In the genomic region with DNA sequence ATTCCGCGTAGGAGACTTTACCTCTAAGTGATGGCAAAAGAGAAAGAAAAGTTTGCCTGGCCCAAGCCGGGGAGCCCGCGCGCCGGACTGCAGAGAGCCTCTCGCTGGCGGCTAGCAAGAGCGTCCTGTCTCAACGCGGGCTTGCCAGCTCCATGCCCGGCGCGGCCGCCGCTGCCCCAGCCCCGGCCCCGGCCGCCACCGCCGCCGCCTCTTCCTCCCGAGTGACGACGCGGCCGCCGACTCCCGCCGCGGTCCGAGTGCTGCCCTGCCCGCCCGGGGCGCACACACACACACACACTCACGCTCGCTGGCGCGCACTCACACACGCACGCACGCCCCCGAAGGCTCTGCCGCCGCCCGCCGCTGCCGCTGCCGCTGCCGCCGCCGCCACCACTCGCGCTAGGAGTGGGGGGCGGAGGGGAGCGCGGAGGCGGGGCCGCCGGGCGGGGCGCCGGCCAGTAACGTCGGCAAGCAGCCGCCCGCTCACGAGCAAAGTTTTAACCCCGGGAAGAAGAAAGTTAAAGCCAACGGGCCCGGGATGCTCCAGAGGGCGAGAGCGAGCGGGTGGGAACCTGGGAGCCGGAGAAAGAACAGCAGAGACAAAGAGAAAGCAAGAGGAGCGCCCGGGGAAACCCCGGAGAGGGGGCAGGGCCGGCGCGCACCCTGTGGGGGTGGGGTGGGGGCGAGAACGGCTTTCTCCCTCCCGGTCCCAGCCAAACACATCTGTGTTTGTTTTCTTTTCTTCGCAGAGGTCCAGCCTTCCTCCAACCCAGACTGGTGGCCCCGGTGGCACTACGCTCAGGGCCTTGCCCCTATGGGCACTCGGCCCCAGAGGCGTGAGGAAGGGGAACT, we compare ENCODE assay signal across 7 mouse cellular contexts. TPM values are rescaled to one million over a fixed set of nuclear protein-coding genes. Genes with fewer than 3 reads are reported as not detected.
DNase-seq lines count a peak whose midpoint lies in the region; ATAC-seq and TF ChIP-seq lines count a peak whose summit lies in the region.

No protein-coding gene starts in this region.

- no peak overlapping the region; the same call in 1 of the 2 replicates for H3K27ac ChIP-seq in bone marrow, adult 2 months (ENCODE audit: control insufficient read depth, insufficient read depth, low read depth, low read length, poor library complexity)
- peak overlapping the region; percentile 81 for H3K27ac ChIP-seq in gastrocnemius, adult 2 months
- H3K27ac ChIP-seq in hindbrain, embryonic 14.5 days: peak overlapping the region; percentile 63
- H3K27ac ChIP-seq in limb, embryonic 15.5 days: peak overlapping the region; percentile 67
- peak overlapping the region; percentile 53 for H3K27ac ChIP-seq in midbrain, embryonic 16.5 days (ENCODE audit: low read length)

- H3K36me3 ChIP-seq in hindbrain, embryonic 14.5 days (replicated peaks; ENCODE audit: control insufficient read depth, insufficient read depth): no peaks in the 10 kb centered on the region
- no peaks in the 10 kb centered on the region for H3K36me3 ChIP-seq in limb, embryonic 15.5 days
- no peaks in the 10 kb centered on the region for H3K36me3 ChIP-seq in midbrain, embryonic 16.5 days (ENCODE audit: control insufficient read depth, insufficient read depth, low read length)

- peak; percentile 68; the same call in 1 of the 2 replicates for ATAC-seq in hindbrain, embryonic 14.5 days (ENCODE audit: low FRiP score)
- ATAC-seq in limb, embryonic 15.5 days (ENCODE audit: insufficient number of reproducible peaks, low FRiP score, low TSS enrichment, low read depth): peak; percentile 48; the same call in 1 of the 2 replicates
- peak; percentile 44; the same call in 1 of the 2 replicates for ATAC-seq in midbrain, embryonic 16.5 days

- intact Hi-C loops in gastrocnemius, adult 2 months (cut with DNase I): no loop called here

- peak overlapping the region; percentile 92 for H3K4me2 ChIP-seq in hindbrain, embryonic 14.5 days (replicated peaks)
- H3K4me2 ChIP-seq in limb, embryonic 15.5 days: peak overlapping the region; percentile 98
- H3K4me2 ChIP-seq in midbrain, embryonic 16.5 days (ENCODE audit: low read length): peak overlapping the region; percentile 93

- WGBS in bone marrow, adult 2 months: 2% methylated on average over 90 of the region's 90 CpGs
- under 1% methylated on average over 90 of the region's 90 CpGs for WGBS in hindbrain, embryonic 14.5 days
- under 1% methylated on average over 83 of the region's 90 CpGs for WGBS in limb, embryonic 15.5 days
- 1% methylated on average over 70 of the region's 90 CpGs for WGBS in midbrain, embryonic 16.5 days

- H3K4me1 ChIP-seq in bone marrow, adult 2 months (ENCODE audit: control insufficient read depth, insufficient read depth, low read length): no peaks in the 10 kb centered on the region; the same call in 1 of the 2 replicates
- peaks cover 33% of the 10 kb centered on the region for H3K4me1 ChIP-seq in hindbrain, embryonic 14.5 days (replicated peaks; ENCODE audit: control insufficient read depth, insufficient read depth, low read length)
- H3K4me1 ChIP-seq in limb, embryonic 15.5 days: peaks cover 31% of the 10 kb centered on the region
- peaks cover 31% of the 10 kb centered on the region for H3K4me1 ChIP-seq in midbrain, embryonic 16.5 days (ENCODE audit: control insufficient read depth, insufficient read depth, low read length)

- TF ChIP-seq POLR2A in bone marrow, adult 2 months (IDR thresholded peaks at IDR 0.05; ENCODE audit: borderline replicate concordance, control insufficient read depth, low read depth, low read length): no peak

- peaks cover 81% of the 10 kb centered on the region for H3K27me3 ChIP-seq in hindbrain, embryonic 14.5 days (ENCODE audit: control insufficient read depth, insufficient read depth, low read length)
- peaks cover 85% of the 10 kb centered on the region for H3K27me3 ChIP-seq in limb, embryonic 15.5 days
- H3K27me3 ChIP-seq in midbrain, embryonic 16.5 days (ENCODE audit: control insufficient read depth, insufficient read depth, low read depth, low read length): peaks cover 51% of the 10 kb centered on the region

- no peak for TF ChIP-seq CTCF in bone marrow, adult 2 months (IDR thresholded peaks at IDR 0.05; ENCODE audit: control insufficient read depth, insufficient read depth, low read length)
- no peak for TF ChIP-seq CTCF in gastrocnemius, adult 2 months (IDR thresholded peaks at IDR 0.05)

- peak; percentile 73 for DNase-seq in NIH3T3 (ENCODE audit: low read depth)
- peak; percentile 77 for DNase-seq in gastrocnemius, adult 2 months
- peak; percentile 68 for DNase-seq in hindbrain, embryonic 14.5 days (ENCODE audit: low spot score)
- DNase-seq in testis, postnatal 10 days (ENCODE audit: low spot score): peak; percentile 63

- no peaks in the 10 kb centered on the region for H3K9me3 ChIP-seq in hindbrain, embryonic 14.5 days (ENCODE audit: control insufficient read depth, low read length)
- H3K9me3 ChIP-seq in limb, embryonic 15.5 days: no peaks in the 10 kb centered on the region
- no peaks in the 10 kb centered on the region for H3K9me3 ChIP-seq in midbrain, embryonic 16.5 days (replicated peaks; ENCODE audit: control insufficient read depth, low read length, poor library complexity, severe bottlenecking)

- peak overlapping the region; percentile 55 for H3K9ac ChIP-seq in hindbrain, embryonic 14.5 days
- peak overlapping the region; percentile 57 for H3K9ac ChIP-seq in limb, embryonic 15.5 days
- H3K9ac ChIP-seq in midbrain, embryonic 16.5 days (ENCODE audit: low read depth, low read length): peak overlapping the region; percentile 70

- H3K4me3 ChIP-seq in bone marrow, adult 2 months (replicated peaks; ENCODE audit: control insufficient read depth, low read depth, low read length): peak overlapping the region; percentile 51
- H3K4me3 ChIP-seq in gastrocnemius, adult 2 months: peak overlapping the region; percentile 79
- H3K4me3 ChIP-seq in hindbrain, embryonic 14.5 days (replicated peaks; ENCODE audit: low read length): peak overlapping the region; percentile 55
- H3K4me3 ChIP-seq in limb, embryonic 15.5 days: peak overlapping the region; percentile 68
- H3K4me3 ChIP-seq in midbrain, embryonic 16.5 days (ENCODE audit: low read depth, low read length): peak overlapping the region; percentile 61

RNA-seq across cellular contexts. Expression of a gene that starts 13.8 kb away (rescaled TPM):
- polyA plus RNA-seq in bone marrow, adult 2 months (2011; ENCODE audit: insufficient read depth, insufficient read length, low replicate concordance, missing spikeins): 0.72 TPM in 1 of 2 replicates, not detected in the other
- 1 to 10 TPM; 4.7 to 8.0 TPM for total RNA-seq in gastrocnemius, adult 2 months (2021)
- 13.1 and 14.1 TPM in 2 replicates for polyA plus RNA-seq in hindbrain, embryonic 14.5 days (2014; fragmentation: Nextera tagmentation; extraction: Ambion mirVana)
- polyA plus RNA-seq in limb, embryonic 15.5 days (2015; fragmentation: Nextera tagmentation; extraction: Ambion mirVana): 8.2 and 9.0 TPM in 2 replicates
- 15.8 and 16.1 TPM in 2 replicates for polyA plus RNA-seq in midbrain, embryonic 16.5 days (2015; fragmentation: Nextera tagmentation; extraction: Ambion mirVana)

RNA-seq across cellular contexts. Expression of a gene that starts 45.1 kb away (rescaled TPM):
- polyA plus RNA-seq in bone marrow, adult 2 months (2011; ENCODE audit: insufficient read depth, insufficient read length, low replicate concordance, missing spikeins): 6.4 and 26.5 TPM in 2 replicates
- total RNA-seq in gastrocnemius, adult 2 months (2021): under 1 TPM; 0.43 to 0.56 TPM
- polyA plus RNA-seq in hindbrain, embryonic 14.5 days (2014; fragmentation: Nextera tagmentation; extraction: Ambion mirVana): 0.37 and 1.2 TPM in 2 replicates
- polyA plus RNA-seq in limb, embryonic 15.5 days (2015; fragmentation: Nextera tagmentation; extraction: Ambion mirVana): 0.36 and 0.38 TPM in 2 replicates
- polyA plus RNA-seq in midbrain, embryonic 16.5 days (2015; fragmentation: Nextera tagmentation; extraction: Ambion mirVana): 0.21 and 0.24 TPM in 2 replicates
